Mouse (Mus musculus) thymus, postnatal 4 days (tissue): Measurements from ENCODE around the gene Selenot.
"Not testable (repeated sequence)": the region's sequence is repeated elsewhere in the genome, so short reads cannot be mapped to it uniquely, and the experiment has no call there.

Experiments used
- DNase-seq: peaks from one replicate; pipeline ENCODE4 v3.0.0; 2021

The Selenot gene

GRCm38 (mm10) chr3:58576137-58577066 lies at the start of gene Selenot:
Gene Selenot (plus strand): TSS chr3:58576636.
- DNase-seq, result peak; percentile 98

DNA sequence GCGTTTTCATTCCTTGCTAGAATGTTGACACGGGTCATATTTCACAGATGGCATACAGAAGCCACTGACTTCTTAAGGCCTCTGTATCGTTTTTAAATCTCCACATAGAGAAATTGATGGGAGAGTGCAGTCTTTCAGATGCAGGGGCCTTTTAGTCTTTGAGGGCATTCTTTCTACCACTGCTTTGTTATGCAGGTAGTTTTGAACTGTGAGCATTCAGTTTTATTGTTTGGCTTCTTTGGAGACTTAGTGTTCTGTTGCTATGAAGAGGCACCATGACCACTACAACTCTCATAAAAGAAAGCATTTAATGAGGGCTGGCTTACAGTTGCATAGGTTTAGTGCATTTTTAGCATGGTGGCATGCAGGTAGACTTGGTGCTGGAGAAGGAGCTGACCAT lies 39.9 kb upstream of the Selenot start:
- no peak for DNase-seq

GRCm38 (mm10) chr3:58552001-58552811 lies 24.2 kb upstream of the Selenot start:
- no peak for DNase-seq

DNA sequence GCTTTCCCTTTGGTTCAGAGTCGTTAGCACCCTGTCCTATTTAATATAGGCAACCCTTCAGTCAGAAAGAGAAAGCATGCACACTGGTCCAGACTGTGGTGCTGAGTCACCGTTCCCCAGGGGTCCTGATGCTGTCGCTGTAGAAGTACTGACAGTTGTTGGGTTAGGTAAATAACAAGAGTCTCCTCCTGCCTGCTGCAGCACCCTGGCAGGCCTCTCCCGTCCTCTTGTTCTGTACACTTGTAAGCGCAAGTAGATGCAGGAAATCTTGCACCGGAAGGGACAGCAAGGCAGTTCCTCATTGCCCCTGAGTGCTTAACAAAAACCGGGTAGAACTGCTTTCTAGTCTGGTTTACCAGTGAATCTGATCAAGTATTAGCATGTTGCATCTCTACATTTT lies 19.8 kb upstream of the Selenot start:
- no peak for DNase-seq

GRCm38 (mm10) chr3:58559887-58560286 lies 16.5 kb upstream of the Selenot start:
- DNase-seq, result no peak

- no peak for DNase-seq
Observed at GRCm38 (mm10) chr3:58561437-58561836, 15.0 kb upstream of the Selenot start.

GRCm38 (mm10) chr3:58570821-58571220 lies 5.6 kb upstream of the Selenot start:
- DNase-seq, result no peak

DNA sequence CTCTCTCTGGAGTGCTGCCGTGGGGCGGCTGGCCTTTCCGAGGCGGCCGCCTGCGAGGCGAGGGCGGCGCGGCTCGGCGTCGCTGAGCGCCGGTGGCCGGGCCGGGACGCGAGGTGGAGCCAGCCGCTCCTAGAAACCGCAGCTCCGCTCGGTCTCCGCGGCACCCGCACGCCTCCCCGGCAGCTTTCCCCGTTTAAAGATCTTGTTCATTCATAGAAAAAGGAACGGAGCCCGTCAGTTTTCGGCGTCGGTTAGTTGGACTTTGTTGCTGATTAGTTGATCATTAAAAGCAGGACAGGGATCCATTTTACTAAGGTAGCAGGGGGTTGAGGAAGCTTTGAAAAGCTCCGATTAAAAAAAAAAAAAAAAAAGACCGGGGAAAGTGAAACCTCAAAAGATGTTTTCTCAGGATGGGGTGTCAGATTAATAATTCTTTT lies 649 bp downstream of the Selenot start:
- DNase-seq, result no peak

- no peak for DNase-seq
Observed at GRCm38 (mm10) chr3:58577506-58578050, 1.1 kb downstream of the Selenot start.

GRCm38 (mm10) chr3:58581530-58581929 lies 5.1 kb downstream of the Selenot start:
- DNase-seq, result no peak

- no peak for DNase-seq
Observed at GRCm38 (mm10) chr3:58582297-58582696, 5.9 kb downstream of the Selenot start.

DNA sequence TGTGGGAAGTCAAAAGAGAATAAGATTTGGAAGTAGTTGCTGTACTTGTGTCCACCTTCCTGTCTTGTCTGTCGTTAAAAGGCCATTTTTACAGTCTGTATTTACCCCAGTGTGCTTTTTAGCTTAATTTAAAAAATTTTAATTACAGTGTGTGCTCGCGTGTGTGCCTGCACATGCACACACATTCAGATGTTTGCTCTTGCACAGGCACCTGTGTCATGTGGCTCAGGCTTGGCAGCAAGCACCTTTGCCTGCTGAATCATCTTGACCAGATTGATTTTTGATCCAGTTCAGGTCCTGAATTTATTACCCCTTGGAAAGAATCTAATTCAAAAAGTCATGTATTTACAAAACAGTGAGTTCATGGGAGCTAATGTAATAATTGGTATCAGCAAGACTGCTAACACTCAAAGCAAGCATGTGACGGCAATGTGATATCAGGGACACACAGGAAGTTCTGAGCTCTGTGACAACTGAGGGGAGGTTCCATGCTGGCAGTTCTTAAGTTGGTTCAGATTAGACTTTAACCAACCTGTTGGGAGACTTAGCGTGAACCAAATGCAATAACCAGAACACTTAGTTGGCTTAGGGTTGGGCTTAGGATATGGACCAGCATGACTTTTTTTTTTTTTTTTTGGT lies 6.5 kb downstream of the Selenot start:
- DNase-seq, result no peak

DNA sequence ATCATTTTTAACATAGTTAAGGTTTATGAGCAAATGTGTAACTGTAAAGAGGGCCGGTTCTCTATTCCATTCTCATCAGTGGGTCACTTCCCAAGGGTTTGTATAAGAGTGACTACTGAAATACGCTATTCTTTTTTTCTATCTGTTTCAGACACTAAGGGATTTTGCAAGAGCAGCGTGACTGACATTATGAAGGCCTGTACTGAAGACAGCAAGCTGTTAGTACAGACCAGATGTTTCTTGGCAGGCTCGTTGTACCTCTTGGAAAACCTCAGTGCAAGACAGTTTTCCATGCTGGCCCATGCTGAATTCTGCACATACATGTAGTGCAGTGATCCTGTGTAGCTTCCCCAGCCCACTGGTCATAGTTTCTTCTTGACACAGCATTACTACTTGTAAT lies 14.1 kb downstream of the Selenot start:
- DNase-seq, result not testable (repeated sequence)

GRCm38 (mm10) chr3:58592666-58593065 lies 16.2 kb downstream of the Selenot start:
- DNase-seq, result not testable (repeated sequence)

- no peak for DNase-seq
Observed at GRCm38 (mm10) chr3:58593623-58594022, 17.2 kb downstream of the Selenot start.

- DNase-seq, result no peak
Observed at GRCm38 (mm10) chr3:58608506-58608905, 32.1 kb downstream of the Selenot start.

DNA sequence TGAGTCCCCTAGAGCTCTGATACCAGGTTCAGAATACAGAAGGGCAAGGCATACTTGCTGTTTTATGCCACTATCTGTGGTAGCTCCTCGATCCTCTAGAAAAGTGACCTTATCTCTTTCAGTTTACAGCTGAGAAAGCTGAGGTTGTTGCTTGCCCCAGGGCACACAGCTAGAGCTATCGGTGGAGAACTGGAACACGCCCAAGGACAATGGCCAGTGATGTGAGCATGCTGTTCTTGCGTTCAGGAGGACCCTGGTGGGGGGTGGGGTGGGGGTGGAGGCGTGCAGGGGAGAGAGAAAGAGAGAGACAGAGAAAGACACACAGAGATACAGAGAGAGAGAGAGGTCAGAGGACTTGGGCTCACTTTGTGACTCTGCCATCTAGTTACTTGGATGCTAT lies 33.5 kb downstream of the Selenot start:
- DNase-seq, result no peak

- DNase-seq, result no peak
Observed at GRCm38 (mm10) chr3:58621066-58621465, 44.6 kb downstream of the Selenot start.

GRCm38 (mm10) chr3:58622665-58623394 lies 46.4 kb downstream of the Selenot start:
- DNase-seq, result no peak

GRCm38 (mm10) chr3:58624981-58625380 lies 48.5 kb downstream of the Selenot start:
- DNase-seq, result no peak

GRCm38 (mm10) chr3:58631693-58632092 lies 55.3 kb downstream of the Selenot start:
- DNase-seq, result no peak
